Mouse (Mus musculus) C2C12 (cell line): ENCODE data around the gene Pard3b. TPM values are rescaled to one million over a fixed set of nuclear protein-coding genes. Genes with fewer than 3 reads are reported as not detected.

Experiments
- H3K27me3 ChIP-seq: one replicate; pipeline ENCODE4 v1.6.1; 2011; ENCODE audit not compliant: control insufficient read depth, insufficient read depth, insufficient read length
- H3K36me3 ChIP-seq: one replicate; pipeline ENCODE4 v1.6.1; 2011; ENCODE audit not compliant: control insufficient read depth, insufficient read depth
- H3K4me3 ChIP-seq: one replicate; pipeline ENCODE4 v1.5.1; 2011; ENCODE audit warnings: mild to moderate bottlenecking, control low read depth; ENCODE audit not compliant: poor library complexity, insufficient read depth, severe bottlenecking
- H3K79me2 ChIP-seq: one replicate; pipeline ENCODE4 v1.6.1; 2011; ENCODE audit not compliant: control insufficient read depth, insufficient read depth
- H3K79me3 ChIP-seq: one replicate; pipeline ENCODE4 v1.6.1; 2011; ENCODE audit warnings: low read depth, control low read depth
- H3ac ChIP-seq: one replicate; pipeline ENCODE3; 2011; ENCODE audit warnings: low read depth; ENCODE audit not compliant: control insufficient read depth, insufficient read length
- CEBPB ChIP-seq: IDR thresholded peaks from one replicate; pipeline ENCODE4 v1.6.1; 2011; ENCODE audit warnings: low read depth, mild to moderate bottlenecking, control low read depth, moderate library complexity
- CTCF ChIP-seq: IDR thresholded peaks from one replicate; pipeline ENCODE4 v1.5.1; 2011; ENCODE audit not compliant: control insufficient read depth, insufficient read depth, insufficient read length
- FOSL1 ChIP-seq: IDR thresholded peaks from one replicate; pipeline ENCODE4 v1.8.0; 2011; ENCODE audit warnings: mild to moderate bottlenecking, low read length; ENCODE audit not compliant: poor library complexity, insufficient read depth, severe bottlenecking
- MAX ChIP-seq: IDR thresholded peaks from one replicate; pipeline ENCODE4 v1.6.1; 2011; ENCODE audit warnings: mild to moderate bottlenecking, control low read depth
- MYOD1 ChIP-seq: IDR thresholded peaks from one replicate; pipeline ENCODE4 v1.6.1; 2011; ENCODE audit warnings: low read depth; ENCODE audit not compliant: control insufficient read depth, insufficient read length
- MYOG ChIP-seq: IDR thresholded peaks from one replicate; pipeline ENCODE4 v1.6.1; 2011; ENCODE audit not compliant: control insufficient read depth, insufficient read length; ENCODE audit errors: extremely low read depth
- USF1 ChIP-seq: IDR thresholded peaks from one replicate; pipeline ENCODE4 v1.6.1; 2011; ENCODE audit warnings: low read depth, mild to moderate bottlenecking, control low read depth, moderate library complexity
- polyA plus RNA-seq: library from polyadenylated mRNA; unstranded; fragments of >200 nt; fragmentation: generic; extraction: Trizol; gene quantifications from one replicate; pipeline ENCODE4 v1.2.1, GENCODE M21; 2012; ENCODE audit warnings: missing spikeins

Pard3b gene
- polyA plus RNA-seq, 1 experiment: 0.20 TPM

GRCm38 (mm10) chr1:61934760-61935159 lies 296.1 kb downstream of the Pard3b start:
- Histone ChIP-seq H3K4me3 (no peak overlapping the region), H3K79me2 (no peaks in the 10 kb centered on the region), H3K27me3 (no peaks in the 10 kb centered on the region), H3K36me3 (no peaks in the 10 kb centered on the region), H3ac (no peak overlapping the region), H3K79me3 (no peaks in the 10 kb centered on the region)
- TF ChIP-seq CEBPB (no peak), USF1 (no peak), FOSL1 (no peak), MYOD1 (no peak), MAX (no peak), MYOG (no peak), CTCF (no peak)

DNA sequence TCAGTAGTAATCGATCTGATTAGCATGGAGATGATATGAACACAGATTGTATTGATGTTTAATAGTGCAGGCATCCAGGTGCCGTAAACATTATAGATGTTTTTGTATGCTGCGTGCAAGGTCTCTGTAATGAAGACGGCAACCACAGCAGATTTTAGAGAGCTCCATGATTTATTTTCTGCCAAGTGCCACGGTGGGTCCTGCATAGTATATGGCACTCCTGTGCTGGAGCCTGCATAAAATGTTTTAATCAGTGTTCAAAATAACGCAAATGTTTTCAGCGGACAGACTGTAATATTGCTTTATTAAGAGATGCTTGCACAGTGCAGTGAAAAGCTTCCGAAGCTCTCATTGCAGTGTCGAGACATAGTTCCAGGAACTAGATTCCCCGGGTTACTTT lies 301.3 kb downstream of the Pard3b start:
- no peak for TF ChIP-seq CTCF
- TF ChIP-seq MYOD1: no peak
- no peak for TF ChIP-seq MAX
- TF ChIP-seq FOSL1: no peak
- no peak for TF ChIP-seq MYOG
- TF ChIP-seq CEBPB: no peak
- TF ChIP-seq USF1: no peak
- H3K4me3 ChIP-seq: no peak overlapping the region
- H3K27me3 ChIP-seq: no peaks in the 10 kb centered on the region
- H3K36me3 ChIP-seq: no peaks in the 10 kb centered on the region
- H3K79me2 ChIP-seq: no peaks in the 10 kb centered on the region
- no peaks in the 10 kb centered on the region for H3K79me3 ChIP-seq
- H3ac ChIP-seq: no peak overlapping the region

- TF ChIP-seq MAX (no peak), MYOG (no peak), FOSL1 (no peak), USF1 (no peak)
- H3ac ChIP-seq: no peak overlapping the region
- no peaks in the 10 kb centered on the region for H3K27me3 ChIP-seq
Measured at GRCm38 (mm10) chr1:61961533-61961932, 322.9 kb downstream of the Pard3b start.

GRCm38 (mm10) chr1:61962571-61962970 lies 323.9 kb downstream of the Pard3b start:
- Histone ChIP-seq H3K36me3 (no peaks in the 10 kb centered on the region), H3K4me3 (no peak overlapping the region), H3K79me2 (no peaks in the 10 kb centered on the region), H3ac (no peak overlapping the region), H3K27me3 (no peaks in the 10 kb centered on the region), H3K79me3 (no peaks in the 10 kb centered on the region)
- TF ChIP-seq MYOG (no peak), MYOD1 (no peak), CTCF (no peak), FOSL1 (no peak), USF1 (no peak)

More at GRCm38 (mm10) chr1:61961533-61961932, 322.9 kb downstream of the Pard3b start:
- Histone ChIP-seq H3K79me3 (no peaks in the 10 kb centered on the region), H3K79me2 (no peaks in the 10 kb centered on the region), H3K4me3 (no peak overlapping the region), H3K36me3 (no peaks in the 10 kb centered on the region)

- no peaks in the 10 kb centered on the region for H3K36me3 ChIP-seq
- TF ChIP-seq MYOG: no peak
- TF ChIP-seq FOSL1: no peak
- no peaks in the 10 kb centered on the region for H3K27me3 ChIP-seq
- H3K79me3 ChIP-seq: no peaks in the 10 kb centered on the region
- no peak overlapping the region for H3K4me3 ChIP-seq
- no peak overlapping the region for H3ac ChIP-seq
- no peaks in the 10 kb centered on the region for H3K79me2 ChIP-seq
Measured at GRCm38 (mm10) chr1:61967124-61967523, 328.5 kb downstream of the Pard3b start.

GRCm38 (mm10) chr1:61967807-61968206 lies 329.2 kb downstream of the Pard3b start:
- Histone ChIP-seq H3K79me3 (no peaks in the 10 kb centered on the region), H3ac (no peak overlapping the region), H3K4me3 (no peak overlapping the region), H3K79me2 (no peaks in the 10 kb centered on the region), H3K27me3 (no peaks in the 10 kb centered on the region), H3K36me3 (no peaks in the 10 kb centered on the region)
- TF ChIP-seq MAX (no peak), MYOG (no peak), FOSL1 (no peak)
